Mouse (Mus musculus) MEL (cell line): ENCODE data around the gene Wdr46. TPM values are rescaled to one million over a fixed set of nuclear protein-coding genes. Genes with fewer than 3 reads are reported as not detected.

Experiments used
- DNase-seq: peaks from one replicate; pipeline ENCODE4 v3.0.0; 2011; ENCODE audit warnings: low read depth, low spot score
- H3K27ac ChIP-seq: 2 replicates; pipeline ENCODE4 v1.5.1; 2012; ENCODE audit warnings: low read depth, mild to moderate bottlenecking, control low read depth, low read length, moderate library complexity; ENCODE audit not compliant: control insufficient read depth
- H3K27me3 ChIP-seq, 2 experiments: fragments of 150-350 bp in 1 of 2; sonication (generic) in 1 of 2; 2 replicates each; pipeline ENCODE4 v1.6.1; 2012; ENCODE audit warnings: low read length in 2 of 2, mild to moderate bottlenecking in 2 of 2, improper control_type of control experiment in 1 of 2, moderate library complexity in 1 of 2; ENCODE audit not compliant: insufficient read depth in 2 of 2, control insufficient read depth in 1 of 2
- H3K36me3 ChIP-seq, 2 experiments: 2 replicates each; pipeline ENCODE4 v1.6.1; 2012 to 2014; ENCODE audit warnings: low read length in 2 of 2, improper control_type of control experiment in 1 of 2, inconsistent platforms in 1 of 2, mild to moderate bottlenecking in 1 of 2; ENCODE audit not compliant: insufficient read depth in 2 of 2, control insufficient read depth in 1 of 2
- H3K4me1 ChIP-seq, 2 experiments: fragments of 150-350 bp in 1 of 2; sonication (generic) in 1 of 2; 2 replicates each; pipeline ENCODE4 v1.6.1; 2012; ENCODE audit warnings: low read length in 2 of 2, improper control_type of control experiment in 1 of 2, mild to moderate bottlenecking in 1 of 2; ENCODE audit not compliant: insufficient read depth in 2 of 2, control insufficient read depth in 1 of 2
- H3K4me3 ChIP-seq, 2 experiments: fragments of 150-350 bp in 1 of 2; sonication (generic) in 1 of 2; 2 replicates each; pipeline ENCODE4 v1.5.1; 2012; ENCODE audit warnings: low read depth in 2 of 2, low read length in 2 of 2, mild to moderate bottlenecking in 2 of 2, moderate library complexity in 2 of 2, control low read depth in 1 of 2, improper control_type of control experiment in 1 of 2; ENCODE audit not compliant: control insufficient read depth in 1 of 2, insufficient read depth in 1 of 2
- H3K79me2 ChIP-seq: 2 replicates; pipeline ENCODE4 v1.6.1; 2012; ENCODE audit warnings: mild to moderate bottlenecking, low read length, moderate library complexity; ENCODE audit not compliant: control insufficient read depth, poor library complexity, insufficient read depth
- H3K9ac ChIP-seq: 2 replicates; pipeline ENCODE4 v1.6.1; 2012; ENCODE audit warnings: low read depth, mild to moderate bottlenecking, control low read depth, low read length, moderate library complexity; ENCODE audit not compliant: control insufficient read depth, poor library complexity, severe bottlenecking
- H3K9me3 ChIP-seq: fragments of 150-350 bp; sonication (generic); replicated peaks from 2 replicates; pipeline ENCODE4 v1.6.1; 2012; ENCODE audit warnings: mild to moderate bottlenecking, low read length, improper control_type of control experiment, moderate library complexity; ENCODE audit not compliant: insufficient read depth
- BHLHE40 ChIP-seq: IDR thresholded peaks from 2 replicates; pipeline ENCODE4 v1.6.1; 2012; ENCODE audit warnings: low read depth, mild to moderate bottlenecking, inconsistent platforms, low read length, improper control_type of control experiment, borderline replicate concordance
- CHD1 ChIP-seq: IDR thresholded peaks from 2 replicates; pipeline ENCODE4 v1.6.1; 2012; ENCODE audit warnings: low read depth, mild to moderate bottlenecking, inconsistent platforms, low read length, improper control_type of control experiment
- CHD2 ChIP-seq: IDR thresholded peaks from 2 replicates; pipeline ENCODE4 v1.6.1; 2011; ENCODE audit warnings: low read length, improper control_type of control experiment
- CTCF ChIP-seq, 3 experiments: IDR thresholded peaks in 2 of 3; conservative IDR thresholded peaks in 1 of 3; 2 replicates each; pipeline ENCODE4 v1.5.1; 2011 to 2012; ENCODE audit warnings: low read length in 3 of 3, low read depth in 2 of 3, mild to moderate bottlenecking in 2 of 3, improper control_type of control experiment in 1 of 3, inconsistent platforms in 1 of 3, mixed read lengths in 1 of 3, moderate library complexity in 1 of 3; ENCODE audit not compliant: control insufficient read depth in 1 of 3, insufficient read depth in 1 of 3, poor library complexity in 1 of 3, severe bottlenecking in 1 of 3
- ELF1 ChIP-seq: IDR thresholded peaks from 2 replicates; pipeline ENCODE4 v1.6.1; 2014; ENCODE audit warnings: low read depth, mild to moderate bottlenecking, inconsistent platforms, low read length, improper control_type of control experiment, moderate library complexity
- EP300 ChIP-seq, 2 experiments: IDR thresholded peaks; 2 replicates each; pipeline ENCODE4 v1.6.1; 2011; ENCODE audit warnings: improper control_type of control experiment in 2 of 2, low read length in 2 of 2, low read depth in 1 of 2, mild to moderate bottlenecking in 1 of 2
- ETS1 ChIP-seq: IDR thresholded peaks from 2 replicates; pipeline ENCODE4 v1.6.1; 2012; ENCODE audit warnings: low read depth, mild to moderate bottlenecking, inconsistent platforms, low read length, improper control_type of control experiment, moderate library complexity
- GABPA ChIP-seq: IDR thresholded peaks from 2 replicates; pipeline ENCODE4 v1.6.1; 2012; ENCODE audit warnings: low read depth, mild to moderate bottlenecking, inconsistent platforms, low read length, improper control_type of control experiment, moderate library complexity
- GATA1 ChIP-seq: IDR thresholded peaks from 2 replicates; pipeline ENCODE4 v1.6.1; 2011; ENCODE audit warnings: low read depth, low read length, improper control_type of control experiment
- KAT2A ChIP-seq: conservative IDR thresholded peaks from 2 replicates; pipeline ENCODE4 v1.6.1; 2012; ENCODE audit warnings: low read depth, low read length, improper control_type of control experiment, inconsistent platforms
- MAFK ChIP-seq: IDR thresholded peaks from 2 replicates; pipeline ENCODE4 v1.6.1; 2011; ENCODE audit warnings: low read depth, mild to moderate bottlenecking, low read length, improper control_type of control experiment, borderline replicate concordance
- MAZ ChIP-seq: IDR thresholded peaks from 2 replicates; pipeline ENCODE4 v1.6.1; 2012; ENCODE audit warnings: low read depth, mild to moderate bottlenecking, inconsistent platforms, low read length, improper control_type of control experiment
- MYB ChIP-seq: IDR thresholded peaks from 2 replicates; pipeline ENCODE4 v1.6.1; 2011; ENCODE audit warnings: mild to moderate bottlenecking, low read depth, low read length, improper control_type of control experiment
- MYC ChIP-seq: IDR thresholded peaks from 2 replicates; pipeline ENCODE4 v1.6.1; 2011; ENCODE audit warnings: low read depth, mild to moderate bottlenecking, low read length, improper control_type of control experiment, moderate library complexity
- POLR2AphosphoS2 ChIP-seq: IDR thresholded peaks from 2 replicates; pipeline ENCODE4 v1.6.1; 2011; ENCODE audit warnings: low read length, improper control_type of control experiment
- POLR2AphosphoS5 ChIP-seq: IDR thresholded peaks from 2 replicates; pipeline ENCODE4 v1.6.1; 2012; ENCODE audit warnings: low read depth, borderline replicate concordance, mild to moderate bottlenecking, inconsistent platforms, low read length, moderate library complexity, mixed read lengths
- SIN3A ChIP-seq: IDR thresholded peaks from 2 replicates; pipeline ENCODE4 v1.6.1; 2012; ENCODE audit warnings: low read length, improper control_type of control experiment, inconsistent platforms
- TAL1 ChIP-seq: IDR thresholded peaks from 2 replicates; pipeline ENCODE4 v1.6.1; 2012; ENCODE audit warnings: mild to moderate bottlenecking, inconsistent platforms, low read length, moderate library complexity, mixed read lengths
- TBP ChIP-seq: IDR thresholded peaks from 2 replicates; pipeline ENCODE4 v1.8.0; 2011; ENCODE audit warnings: low read depth, low read length, improper control_type of control experiment
- TCF12 ChIP-seq: IDR thresholded peaks from 2 replicates; pipeline ENCODE4 v1.6.1; 2014; ENCODE audit warnings: low read depth, mild to moderate bottlenecking, inconsistent platforms, low read length, improper control_type of control experiment, moderate library complexity
- UBTF ChIP-seq: IDR thresholded peaks from 2 replicates; pipeline ENCODE4 v1.6.1; 2012; ENCODE audit warnings: low read depth, mild to moderate bottlenecking, inconsistent platforms, low read length, improper control_type of control experiment, moderate library complexity, borderline replicate concordance; ENCODE audit not compliant: insufficient read depth
- ZMIZ1 ChIP-seq: IDR thresholded peaks from 2 replicates; pipeline ENCODE4 v1.6.1; 2012; ENCODE audit warnings: low read depth, mild to moderate bottlenecking, inconsistent platforms, low read length, improper control_type of control experiment, moderate library complexity
- polyA plus RNA-seq, 2 experiments: library from polyadenylated mRNA; stranded (reverse) in 1 of 2; unstranded in 1 of 2; fragments of >175 nt in 1 of 2; fragments of >200 nt in 1 of 2; gene quantifications; 2 replicates each; pipeline versions ENCODE4 v1.2.1 to v1.2.4; 2012; ENCODE audit warnings: low replicate concordance in 2 of 2, low read depth in 1 of 2; ENCODE audit not compliant: insufficient read length in 2 of 2, insufficient read depth in 1 of 2, missing spikeins in 1 of 2
- total RNA-seq: library from RNA; depleted of rRNA; stranded (reverse); fragments of 300-350 nt; gene quantifications from 2 replicates; pipeline ENCODE4 v1.2.3, GENCODE M21; 2012

Gene Wdr46
- total and polyA plus RNA-seq, 3 experiments, result 100 to 131 TPM; not detected in 1

GRCm38 (mm10) chr17:33948905-33949537, 8.6 kb downstream of the Wdr46 start:
- H3K27me3 ChIP-seq, result no peaks in the 10 kb centered on the region
- no peak overlapping the region for H3K4me3 ChIP-seq
- peaks cover 9 to 13% of the 10 kb centered on the region in 2 experiments for H3K36me3 ChIP-seq
- TF ChIP-seq MYB (no peak), GABPA (no peak), CHD2 (no peak), CTCF (IDR thresholded peaks at IDR 0.05 in 2 of 3, conservative IDR thresholded peaks at IDR 0.05 in 1 of 3; ENCODE audit: control insufficient read depth in 1 of 3, insufficient read depth in 1 of 3, low read depth in 2 of 3, low read length in 3 of 3, poor library complexity in 1 of 3, severe bottlenecking in 1 of 3) (no peak), MAZ (no peak), CHD1 (no peak), UBTF (no peak), BHLHE40 (no peak), MAFK (no peak), TAL1 (no peak), TCF12 (no peak), ELF1 (no peak), POLR2AphosphoS2 (no peak), POLR2AphosphoS5 (no peak), TBP (no peak), KAT2A (no peak), GATA1 (no peak), ETS1 (no peak)
- H3K79me2 ChIP-seq, result peaks cover 16% of the 10 kb centered on the region
- H3K9ac ChIP-seq, result no peak overlapping the region
- no peak for DNase-seq
- H3K4me1 ChIP-seq, result peaks cover 0 to 13% of the 10 kb centered on the region in 2 experiments; a peak in 2 of 4 replicates
- no peaks in the 10 kb centered on the region for H3K9me3 ChIP-seq
- H3K27ac ChIP-seq, result no peak overlapping the region

DNA sequence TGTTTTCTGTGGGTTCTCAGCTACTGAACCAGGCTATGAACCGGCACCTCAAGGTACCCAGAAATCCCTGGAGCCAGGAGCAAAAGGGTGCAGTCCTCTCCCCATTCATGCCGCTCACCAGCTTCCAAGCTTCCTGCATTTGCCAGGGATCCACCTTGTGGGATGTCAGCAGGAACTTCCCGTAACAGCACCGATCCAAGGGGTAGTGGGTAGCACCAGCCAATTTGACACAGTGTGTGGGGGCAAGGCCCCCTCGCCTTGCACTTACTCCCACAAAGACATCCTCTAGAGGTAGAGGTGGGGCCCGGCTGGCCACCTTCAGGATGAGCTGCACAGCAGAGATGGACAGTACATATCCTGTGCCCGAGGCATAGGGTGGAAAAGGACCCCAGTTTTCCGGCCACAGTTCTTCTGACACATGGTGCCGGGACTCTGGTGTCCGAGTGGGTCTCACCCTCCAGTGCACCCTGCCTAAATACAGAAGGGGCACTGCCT, 9.7 kb downstream of the Wdr46 start:
- peaks cover 0 to 13% of the 10 kb centered on the region in 2 experiments; a peak in 2 of 4 replicates for H3K4me1 ChIP-seq
- H3K79me2 ChIP-seq, result peaks cover 28% of the 10 kb centered on the region
- peak; percentile 41 for DNase-seq
- H3K9ac ChIP-seq, result peak overlapping the region; percentile 81; the same call in 1 of the 2 replicates
- no peak for TF ChIP-seq BHLHE40
- no peak for TF ChIP-seq ZMIZ1
- peak; percentile 38; the same call in 1 of the 2 replicates for TF ChIP-seq POLR2AphosphoS5
- no peak for TF ChIP-seq SIN3A
- no peak for TF ChIP-seq MYC
- TF ChIP-seq EP300 (IDR thresholded peaks at IDR 0.05; ENCODE audit: low read depth in 1 of 2, low read length in 2 of 2), result no peak
- no peak for TF ChIP-seq TBP
- H3K27me3 ChIP-seq, result no peaks in the 10 kb centered on the region
- H3K36me3 ChIP-seq, result peaks cover 13% of the 10 kb centered on the region in 2 experiments
- H3K27ac ChIP-seq, result no peak overlapping the region
- no peak overlapping the region for H3K4me3 ChIP-seq
- H3K9me3 ChIP-seq, result no peaks in the 10 kb centered on the region
